Mouse (Mus musculus) neural tube, embryonic 14.5 days (tissue): ENCODE measurements at regions not wholly inside any gene's neighbourhood (a gene's known extent, or its start where the extent isn't known, plus 50 kb on each side); places are given as distances from the start of the nearest gene placed in this dataset.

Source experiments
- ATAC-seq: fragments of 200-750 bp; cut with Nextera tagmentation; 2 replicates; pipeline ENCODE4 v1.8.0; 2017; ENCODE audit warnings: low read depth, mild to moderate bottlenecking, moderate TSS enrichment, moderate library complexity
- H3K27ac ChIP-seq: fragments of 300-500 bp; sonication (generic); 2 replicates; pipeline ENCODE4 v1.5.1; 2014; ENCODE audit warnings: low read depth, mild to moderate bottlenecking, control low read depth, low read length, moderate library complexity, mixed read lengths
- H3K27me3 ChIP-seq: fragments of 300-500 bp; sonication (generic); 2 replicates; pipeline ENCODE4 v1.6.1; 2014; ENCODE audit warnings: low read length; ENCODE audit not compliant: control insufficient read depth, insufficient read depth
- H3K36me3 ChIP-seq: fragments of 300-500 bp; sonication (generic); 2 replicates; pipeline ENCODE4 v1.6.1; 2014; ENCODE audit warnings: low read length, mixed read lengths; ENCODE audit not compliant: control insufficient read depth, insufficient read depth
- H3K4me1 ChIP-seq: fragments of 300-500 bp; sonication (generic); 2 replicates; pipeline ENCODE4 v1.6.1; 2014; ENCODE audit warnings: low read length; ENCODE audit not compliant: control insufficient read depth, insufficient read depth
- H3K4me2 ChIP-seq: fragments of 300-500 bp; sonication (generic); 2 replicates; pipeline ENCODE4 v1.6.1; 2014; ENCODE audit warnings: mild to moderate bottlenecking, low read depth, low read length, control low read depth
- H3K4me3 ChIP-seq: fragments of 300-500 bp; sonication (generic); 2 replicates; pipeline ENCODE4 v1.5.1; 2014; ENCODE audit warnings: low read depth, low read length, control low read depth, mixed read lengths
- H3K9ac ChIP-seq: fragments of 300-500 bp; sonication (generic); replicated peaks from 2 replicates; pipeline ENCODE4 v1.6.1; 2014; ENCODE audit warnings: low read depth, mild to moderate bottlenecking, control low read depth, low read length, mixed read lengths
- H3K9me3 ChIP-seq: fragments of 300-500 bp; sonication (generic); 2 replicates; pipeline ENCODE4 v1.6.1; 2016; ENCODE audit warnings: low read length; ENCODE audit not compliant: control insufficient read depth
- WGBS: fragments of 180-500 bp; shearing (Covaris S2); extraction: QIAGEN DNeasy Blood & Tissue Kit; methylation state at CpG from one replicate; pipeline ENCODE4 v1.1.7; 2014; 5-methylcytosine and 5-hydroxymethylcytosine counted together

DNA sequence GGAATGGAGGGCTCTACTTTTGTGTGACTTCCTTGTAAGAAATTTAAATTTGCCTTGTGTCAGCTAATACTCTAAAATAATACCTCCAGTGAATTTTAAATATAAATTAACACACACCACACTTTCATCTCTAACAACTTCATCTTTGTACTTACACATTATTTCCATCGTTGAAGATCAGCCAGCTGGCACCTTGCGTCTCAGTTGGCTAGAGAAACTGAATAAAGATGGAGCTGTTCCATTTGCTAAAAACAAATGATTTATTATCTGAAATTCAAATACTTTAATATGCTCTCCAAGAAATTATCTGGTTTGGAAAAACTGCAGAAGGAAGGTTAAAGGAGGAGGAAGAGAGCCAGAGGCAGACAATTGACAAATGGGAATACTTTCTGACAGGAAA lies 122.0 kb upstream of the Gm11096 start:
- ATAC-seq = no peak
- Histone ChIP-seq H3K4me1 (no peaks in the 10 kb centered on the region), H3K36me3 (no peaks in the 10 kb centered on the region), H3K4me2 (no peak overlapping the region), H3K9ac (no peak overlapping the region), H3K4me3 (no peak overlapping the region), H3K27ac (no peak overlapping the region), H3K27me3 (no peaks in the 10 kb centered on the region), H3K9me3 (no peaks in the 10 kb centered on the region)
- WGBS = 79% methylated on average over 2 of the region's 2 CpGs

- Histone ChIP-seq H3K9me3 (no peaks in the 10 kb centered on the region), H3K36me3 (no peaks in the 10 kb centered on the region), H3K4me1 (no peaks in the 10 kb centered on the region), H3K27me3 (no peaks in the 10 kb centered on the region), H3K9ac (no peak overlapping the region), H3K4me3 (no peak overlapping the region), H3K4me2 (no peak overlapping the region), H3K27ac (no peak overlapping the region)
- no peak for ATAC-seq
- 66% methylated on average over 5 of the region's 5 CpGs for WGBS
Observed at GRCm38 (mm10) chr17:81316655-81317054, 124.9 kb upstream of the Gm11096 start.

GRCm38 (mm10) chr17:81305880-81306279 lies 135.7 kb upstream of the Gm11096 start:
- H3K4me1 ChIP-seq = no peaks in the 10 kb centered on the region
- no peaks in the 10 kb centered on the region for H3K36me3 ChIP-seq
- 79% methylated on average over 2 of the region's 2 CpGs for WGBS
- no peak overlapping the region for H3K9ac ChIP-seq
- H3K27ac ChIP-seq = no peak overlapping the region
- no peaks in the 10 kb centered on the region for H3K27me3 ChIP-seq
- no peaks in the 10 kb centered on the region for H3K9me3 ChIP-seq
- no peak overlapping the region for H3K4me2 ChIP-seq
- H3K4me3 ChIP-seq = no peak overlapping the region
- ATAC-seq = no peak

DNA sequence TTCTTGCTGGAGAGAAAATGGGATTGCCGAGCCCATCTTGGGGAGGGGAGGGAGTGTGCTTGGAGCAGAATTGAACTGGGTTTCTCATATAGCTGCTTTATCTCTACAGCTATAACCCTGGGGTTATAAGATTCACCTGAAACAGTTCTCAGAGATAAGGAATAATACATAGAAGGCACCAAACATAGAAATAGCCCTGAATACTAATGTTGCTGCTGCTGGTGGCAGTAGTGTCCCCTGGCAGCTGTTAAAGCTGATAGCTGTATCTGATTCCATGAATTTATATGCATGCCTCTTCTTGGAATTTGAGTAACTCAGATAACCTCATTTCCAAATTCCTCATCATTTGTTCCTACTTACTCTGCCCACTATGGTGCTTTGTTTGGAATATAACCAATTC lies 137.0 kb upstream of the Gm11096 start:
- Histone ChIP-seq H3K27me3 (no peaks in the 10 kb centered on the region), H3K4me3 (no peak overlapping the region), H3K4me1 (no peaks in the 10 kb centered on the region), H3K9me3 (no peaks in the 10 kb centered on the region), H3K27ac (no peak overlapping the region), H3K36me3 (no peaks in the 10 kb centered on the region), H3K9ac (no peak overlapping the region), H3K4me2 (no peak overlapping the region)
- WGBS = 53% methylated on average over 1 of the region's 1 CpGs
- no peak for ATAC-seq

GRCm38 (mm10) chr17:81302490-81302889 lies 139.1 kb upstream of the Gm11096 start:
- 36% methylated on average over 3 of the region's 3 CpGs for WGBS
- no peak overlapping the region for H3K4me2 ChIP-seq
- H3K36me3 ChIP-seq = no peaks in the 10 kb centered on the region
- no peak overlapping the region for H3K27ac ChIP-seq
- no peak overlapping the region for H3K9ac ChIP-seq
- H3K9me3 ChIP-seq = no peaks in the 10 kb centered on the region
- no peaks in the 10 kb centered on the region for H3K27me3 ChIP-seq
- no peaks in the 10 kb centered on the region for H3K4me1 ChIP-seq
- H3K4me3 ChIP-seq = no peak overlapping the region
- peak; percentile 88 for ATAC-seq

DNA sequence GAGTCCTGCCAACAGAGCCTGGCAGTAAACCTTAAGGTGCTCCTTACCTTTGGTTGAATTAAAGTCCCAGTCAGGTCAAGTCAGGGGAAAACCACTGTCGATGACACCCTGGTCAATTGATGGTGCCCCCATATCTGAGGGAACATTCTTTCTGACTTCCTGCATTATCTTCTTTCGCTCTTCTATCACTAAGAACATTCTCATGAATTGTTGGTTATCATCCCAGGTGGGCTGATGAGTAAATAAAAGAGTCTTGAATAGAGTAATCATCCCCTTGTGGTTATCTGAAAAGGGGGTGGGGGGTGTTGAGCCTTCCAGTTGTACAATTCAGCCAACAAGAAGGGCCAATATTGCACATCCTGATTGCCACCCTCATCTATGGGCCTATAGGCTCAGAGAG lies 149.7 kb upstream of the Gm11096 start:
- Histone ChIP-seq H3K9me3 (no peaks in the 10 kb centered on the region), H3K4me1 (no peaks in the 10 kb centered on the region), H3K36me3 (no peaks in the 10 kb centered on the region), H3K27me3 (no peaks in the 10 kb centered on the region), H3K9ac (no peak overlapping the region), H3K27ac (no peak overlapping the region), H3K4me3 (no peak overlapping the region), H3K4me2 (no peak overlapping the region)
- ATAC-seq = no peak
- 97% methylated on average over 2 of the region's 2 CpGs for WGBS

- H3K9ac ChIP-seq = no peak overlapping the region
- no peaks in the 10 kb centered on the region for H3K9me3 ChIP-seq
- H3K27me3 ChIP-seq = no peaks in the 10 kb centered on the region
- H3K4me2 ChIP-seq = no peak overlapping the region
- H3K4me3 ChIP-seq = no peak overlapping the region
- H3K27ac ChIP-seq = no peak overlapping the region
- no peaks in the 10 kb centered on the region for H3K4me1 ChIP-seq
- WGBS = 87% methylated on average over 2 of the region's 2 CpGs
- no peak for ATAC-seq
- H3K36me3 ChIP-seq = no peaks in the 10 kb centered on the region
Observed at GRCm38 (mm10) chr17:81282543-81282942, 159.0 kb upstream of the Gm11096 start.

DNA sequence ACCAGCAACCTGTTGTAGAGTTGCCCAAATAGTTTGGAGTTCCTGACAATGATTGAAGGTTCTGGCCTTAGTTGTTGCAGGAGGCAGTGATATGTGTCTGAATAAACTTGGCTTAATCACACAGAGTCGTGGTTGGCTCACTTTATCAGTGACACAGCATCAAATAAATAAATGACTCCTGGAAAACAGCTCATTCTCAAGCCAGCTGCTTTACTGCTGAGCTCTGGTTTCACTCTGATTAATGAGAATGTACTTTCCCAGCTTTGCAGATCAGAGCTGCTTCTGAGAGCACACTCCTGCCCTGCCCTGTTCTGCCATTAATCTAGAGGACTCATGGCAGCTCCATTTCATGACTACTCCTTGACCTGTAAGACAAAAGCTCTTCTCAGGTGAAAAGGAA lies 171.3 kb upstream of the Gm11096 start:
- Histone ChIP-seq H3K27ac (no peak overlapping the region), H3K9ac (no peak overlapping the region), H3K27me3 (no peaks in the 10 kb centered on the region), H3K4me3 (no peak overlapping the region), H3K36me3 (no peaks in the 10 kb centered on the region), H3K4me2 (no peak overlapping the region), H3K9me3 (no peaks in the 10 kb centered on the region), H3K4me1 (no peaks in the 10 kb centered on the region)
- ATAC-seq = no peak
- 35% methylated on average over 1 of the region's 1 CpGs for WGBS

DNA sequence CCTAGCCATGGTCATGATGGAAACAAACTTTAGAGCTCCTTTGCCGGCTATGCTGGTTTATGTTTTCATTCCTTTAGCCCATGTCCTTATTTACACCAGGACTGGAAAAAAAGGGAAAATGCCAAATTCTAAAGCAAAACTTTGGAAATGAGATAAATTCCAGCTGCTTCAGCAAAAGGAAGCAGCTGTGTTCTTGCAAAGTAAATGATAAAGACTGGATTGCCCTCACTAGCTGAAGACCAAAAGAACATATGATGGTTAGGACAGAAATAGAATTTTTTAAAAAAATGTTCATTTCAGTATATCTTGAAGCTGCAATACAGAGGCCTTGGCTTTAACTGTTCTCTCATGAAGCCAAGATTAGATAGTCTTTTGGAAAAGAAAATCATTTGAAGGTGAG lies 179.6 kb upstream of the Gm11096 start:
- Histone ChIP-seq H3K4me1 (no peaks in the 10 kb centered on the region), H3K4me2 (no peak overlapping the region), H3K27me3 (no peaks in the 10 kb centered on the region), H3K36me3 (no peaks in the 10 kb centered on the region), H3K4me3 (no peak overlapping the region), H3K27ac (no peak overlapping the region), H3K9me3 (no peaks in the 10 kb centered on the region), H3K9ac (no peak overlapping the region)
- no peak for ATAC-seq
- WGBS = 98% methylated on average over 1 of the region's 1 CpGs

DNA sequence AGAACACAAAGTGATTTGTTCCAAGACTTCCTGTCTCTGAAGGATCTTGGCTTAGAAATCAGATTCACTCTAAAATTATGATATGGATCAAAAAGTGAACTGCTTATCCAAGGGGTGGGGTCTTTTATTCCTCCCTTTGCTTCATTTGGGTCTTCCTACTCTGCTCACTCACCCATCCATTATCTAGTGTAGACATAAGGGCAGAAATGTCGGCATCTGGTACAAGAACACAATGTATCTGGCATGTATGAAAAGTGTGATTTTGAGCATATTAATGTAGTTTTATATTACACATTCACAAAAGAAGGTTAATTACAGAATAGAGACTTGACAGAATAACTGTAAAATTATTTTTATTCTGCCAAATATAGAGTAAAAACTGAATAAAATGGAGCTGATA lies 181.5 kb upstream of the Gm11096 start:
- no peaks in the 10 kb centered on the region for H3K9me3 ChIP-seq
- H3K27me3 ChIP-seq = no peaks in the 10 kb centered on the region
- WGBS = 96% methylated on average over 1 of the region's 1 CpGs

More for the DNA sequence above, 181.5 kb upstream of the Gm11096 start:
- Histone ChIP-seq H3K4me2 (no peak overlapping the region), H3K27ac (no peak overlapping the region), H3K4me1 (no peaks in the 10 kb centered on the region), H3K9ac (no peak overlapping the region), H3K36me3 (no peaks in the 10 kb centered on the region), H3K4me3 (no peak overlapping the region)
- no peak for ATAC-seq
